Mouse (Mus musculus): ENCODE results near the gene Rps6ka5.

GRCm38 (mm10) chr12:100641936-100642335 is 84.8 kb downstream of the Rps6ka5 start:
- TF ChIP-seq CTCF (IDR thresholded peaks at IDR 0.05; ENCODE audit: low read depth, low read length) = no peak
- TF ChIP-seq POLR2A (IDR thresholded peaks at IDR 0.05; ENCODE audit: extremely low read depth, insufficient read depth, low read length) = no peak

Measured in liver, adult 2 months (tissue).